Mouse (Mus musculus): ENCODE measurements around the gene Rflnb. TPM values are rescaled to one million over a fixed set of nuclear protein-coding genes. Genes with fewer than 3 reads are reported as not detected.
"Not testable (repeated sequence)": the region's sequence is repeated elsewhere in the genome, so short reads cannot be mapped to it uniquely, and the experiment has no call there.

The Rflnb gene
- total and polyA plus RNA-seq, 2 experiments: 0.37 to 0.69 TPM

- no peak for DNase-seq (ENCODE audit: extremely low read depth, low read depth, low spot score)
- Histone ChIP-seq H3K36me3 (ENCODE audit: control insufficient read depth, insufficient read depth, low read length) (no peaks in the 10 kb centered on the region), H3K4me1 (ENCODE audit: control insufficient read depth, insufficient read depth, low read length) (no peaks in the 10 kb centered on the region), H3K4me3 (ENCODE audit: insufficient read depth, low read depth, low read length) (no peak overlapping the region), H3K79me2 (ENCODE audit: control insufficient read depth, insufficient read depth, low read length) (no peaks in the 10 kb centered on the region), H3K9ac (ENCODE audit: low read depth, low read length) (no peak overlapping the region), H3K27ac (replicated peaks; ENCODE audit: insufficient read depth, low read depth, low read length) (no peak overlapping the region), H3K27me3 (ENCODE audit: control insufficient read depth, insufficient read depth, low read length) (no peaks in the 10 kb centered on the region)
- WGBS: 86% methylated on average over 4 of the region's 4 CpGs
- TF ChIP-seq CTCF (IDR thresholded peaks at IDR 0.05; ENCODE audit: low read depth, low read length) (no peak), POLR2A (IDR thresholded peaks at IDR 0.05; ENCODE audit: extremely low read depth, insufficient read depth, low read length) (no peak)
Observed at GRCm38 (mm10) chr11:76019879-76020278, 7.7 kb downstream of the Rflnb start.

DNA sequence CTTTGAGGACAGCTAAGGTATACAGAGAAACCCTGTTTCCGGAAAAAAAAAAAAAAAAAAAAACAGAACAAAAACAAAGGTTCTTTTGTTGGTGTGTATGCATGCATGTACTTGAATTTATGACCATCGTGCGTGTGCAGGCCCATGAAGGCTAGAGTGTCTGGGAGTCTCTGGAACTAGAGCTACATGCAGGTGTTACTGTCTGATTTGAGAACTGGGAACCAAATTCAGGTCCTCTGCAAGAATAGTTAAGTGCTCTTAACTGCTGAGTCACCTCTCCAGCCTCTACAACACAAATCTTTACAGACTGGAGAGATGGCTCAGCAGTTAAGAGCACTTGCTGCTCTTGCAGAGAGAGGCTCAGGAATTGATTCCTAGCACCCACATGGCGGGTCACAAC is 11.8 kb downstream of the Rflnb start:
- H3K4me3 ChIP-seq (ENCODE audit: insufficient read depth, low read depth, low read length): no peak overlapping the region
- no peaks in the 10 kb centered on the region for H3K36me3 ChIP-seq (ENCODE audit: control insufficient read depth, insufficient read depth, low read length)
- H3K79me2 ChIP-seq (ENCODE audit: control insufficient read depth, insufficient read depth, low read length): no peaks in the 10 kb centered on the region
- no peak overlapping the region for H3K9ac ChIP-seq (ENCODE audit: low read depth, low read length)
- TF ChIP-seq POLR2A (IDR thresholded peaks at IDR 0.05; ENCODE audit: extremely low read depth, insufficient read depth, low read length) (no peak), CTCF (IDR thresholded peaks at IDR 0.05; ENCODE audit: low read depth, low read length) (no peak)
- DNase-seq (ENCODE audit: extremely low read depth, low read depth, low spot score): no peak
- H3K27me3 ChIP-seq (ENCODE audit: control insufficient read depth, insufficient read depth, low read length): no peaks in the 10 kb centered on the region
- no peaks in the 10 kb centered on the region for H3K4me1 ChIP-seq (ENCODE audit: control insufficient read depth, insufficient read depth, low read length)
- no peak overlapping the region for H3K27ac ChIP-seq (replicated peaks; ENCODE audit: insufficient read depth, low read depth, low read length)
- WGBS: 89% methylated on average over 4 of the region's 4 CpGs

DNA sequence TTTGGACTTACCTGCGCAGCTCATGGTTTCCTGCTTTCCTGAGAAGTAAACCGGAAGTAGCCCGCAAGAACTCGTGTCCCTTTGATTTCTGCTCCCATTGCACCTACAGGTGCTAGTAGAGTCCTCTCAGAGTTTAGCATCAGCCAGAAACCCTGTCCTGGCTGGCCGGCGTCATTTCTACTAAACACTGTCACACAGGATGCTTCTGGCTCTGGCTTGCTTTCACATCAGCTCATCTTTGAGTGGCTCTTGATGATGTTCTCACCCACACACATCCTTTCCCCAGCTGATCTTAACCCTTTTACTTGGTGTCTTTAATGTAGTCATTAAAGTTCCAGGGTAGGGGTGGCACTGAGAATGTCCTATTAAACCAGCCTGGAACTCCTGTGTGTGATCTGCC is 12.3 kb downstream of the Rflnb start:
- WGBS: 85% methylated on average over 6 of the region's 6 CpGs
- Histone ChIP-seq H3K4me1 (ENCODE audit: control insufficient read depth, insufficient read depth, low read length) (no peaks in the 10 kb centered on the region), H3K4me3 (ENCODE audit: insufficient read depth, low read depth, low read length) (no peak overlapping the region), H3K27me3 (ENCODE audit: control insufficient read depth, insufficient read depth, low read length) (no peaks in the 10 kb centered on the region), H3K79me2 (ENCODE audit: control insufficient read depth, insufficient read depth, low read length) (no peaks in the 10 kb centered on the region), H3K27ac (replicated peaks; ENCODE audit: insufficient read depth, low read depth, low read length) (no peak overlapping the region), H3K36me3 (ENCODE audit: control insufficient read depth, insufficient read depth, low read length) (no peaks in the 10 kb centered on the region), H3K9ac (ENCODE audit: low read depth, low read length) (no peak overlapping the region)
- no peak for TF ChIP-seq POLR2A (IDR thresholded peaks at IDR 0.05; ENCODE audit: extremely low read depth, insufficient read depth, low read length)
- TF ChIP-seq CTCF (IDR thresholded peaks at IDR 0.05; ENCODE audit: low read depth, low read length): no peak
- DNase-seq (ENCODE audit: extremely low read depth, low read depth, low spot score): no peak

DNA sequence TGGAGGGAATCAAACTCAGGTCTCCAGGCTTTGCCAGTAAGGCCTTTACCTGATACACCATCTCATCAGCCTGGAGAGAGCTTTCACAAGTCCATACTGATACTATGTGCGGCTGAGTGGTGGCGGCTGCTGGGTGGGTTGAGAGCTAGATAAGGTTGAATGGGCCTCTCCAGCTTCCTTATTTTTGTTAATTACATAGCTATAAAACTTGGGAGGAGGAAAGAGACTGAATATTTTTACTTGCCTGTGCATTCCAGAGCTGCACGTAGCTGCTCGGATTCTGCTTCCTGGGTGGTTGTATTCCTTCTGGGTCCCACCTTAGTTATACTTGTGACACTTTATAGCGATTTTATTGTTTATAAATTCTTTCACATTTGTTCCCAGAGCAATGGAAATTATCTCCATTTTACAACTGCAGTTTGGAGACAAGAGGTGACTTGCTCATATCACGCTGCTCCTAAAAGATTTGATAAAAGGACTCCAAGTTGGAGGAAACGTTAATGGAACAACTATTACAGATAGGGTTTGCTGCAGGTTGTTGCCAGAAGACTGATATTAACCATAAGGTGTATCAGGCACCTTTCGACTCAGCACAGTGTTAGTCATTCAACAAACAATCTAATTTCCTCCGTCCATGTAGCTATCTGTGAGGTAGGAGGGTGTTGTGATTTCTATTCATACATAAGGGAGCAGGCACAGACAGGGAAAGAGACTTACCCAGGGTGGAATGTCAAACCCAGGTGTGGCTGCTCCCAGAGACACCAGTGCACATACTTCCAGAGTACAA is 16.6 kb downstream of the Rflnb start:
- TF ChIP-seq CTCF (IDR thresholded peaks at IDR 0.05; ENCODE audit: low read depth, low read length) (no peak), POLR2A (IDR thresholded peaks at IDR 0.05; ENCODE audit: extremely low read depth, insufficient read depth, low read length) (no peak)
- no peak overlapping the region for H3K9ac ChIP-seq (ENCODE audit: low read depth, low read length)
- no peaks in the 10 kb centered on the region for H3K36me3 ChIP-seq (ENCODE audit: control insufficient read depth, insufficient read depth, low read length)
- WGBS: 89% methylated on average over 9 of the region's 9 CpGs
- no peak for DNase-seq (ENCODE audit: extremely low read depth, low read depth, low spot score)
- no peak overlapping the region for H3K27ac ChIP-seq (replicated peaks; ENCODE audit: insufficient read depth, low read depth, low read length)
- no peaks in the 10 kb centered on the region for H3K4me1 ChIP-seq (ENCODE audit: control insufficient read depth, insufficient read depth, low read length)
- no peaks in the 10 kb centered on the region for H3K79me2 ChIP-seq (ENCODE audit: control insufficient read depth, insufficient read depth, low read length)
- H3K27me3 ChIP-seq (ENCODE audit: control insufficient read depth, insufficient read depth, low read length): no peaks in the 10 kb centered on the region
- no peak overlapping the region for H3K4me3 ChIP-seq (ENCODE audit: insufficient read depth, low read depth, low read length)

- no peaks in the 10 kb centered on the region for H3K4me1 ChIP-seq (ENCODE audit: control insufficient read depth, insufficient read depth, low read length)
- no peak overlapping the region for H3K27ac ChIP-seq (replicated peaks; ENCODE audit: insufficient read depth, low read depth, low read length)
- no peaks in the 10 kb centered on the region for H3K79me2 ChIP-seq (ENCODE audit: control insufficient read depth, insufficient read depth, low read length)
- WGBS: 85% methylated on average over 6 of the region's 6 CpGs
- no peaks in the 10 kb centered on the region for H3K36me3 ChIP-seq (ENCODE audit: control insufficient read depth, insufficient read depth, low read length)
- TF ChIP-seq POLR2A (IDR thresholded peaks at IDR 0.05; ENCODE audit: extremely low read depth, insufficient read depth, low read length): no peak
- no peak for TF ChIP-seq CTCF (IDR thresholded peaks at IDR 0.05; ENCODE audit: low read depth, low read length)
- no peak overlapping the region for H3K9ac ChIP-seq (ENCODE audit: low read depth, low read length)
- no peak overlapping the region for H3K4me3 ChIP-seq (ENCODE audit: insufficient read depth, low read depth, low read length)
- H3K27me3 ChIP-seq (ENCODE audit: control insufficient read depth, insufficient read depth, low read length): no peaks in the 10 kb centered on the region
- no peak for DNase-seq (ENCODE audit: extremely low read depth, low read depth, low spot score)
Observed at GRCm38 (mm10) chr11:76009101-76009500, 18.5 kb downstream of the Rflnb start.

- no peak overlapping the region for H3K27ac ChIP-seq (replicated peaks; ENCODE audit: insufficient read depth, low read depth, low read length)
- 87% methylated on average over 2 of the region's 2 CpGs for WGBS
- H3K4me3 ChIP-seq (ENCODE audit: insufficient read depth, low read depth, low read length): no peak overlapping the region
- H3K36me3 ChIP-seq (ENCODE audit: control insufficient read depth, insufficient read depth, low read length): no peaks in the 10 kb centered on the region
- no peaks in the 10 kb centered on the region for H3K4me1 ChIP-seq (ENCODE audit: control insufficient read depth, insufficient read depth, low read length)
- DNase-seq (ENCODE audit: extremely low read depth, low read depth, low spot score): no peak
- H3K27me3 ChIP-seq (ENCODE audit: control insufficient read depth, insufficient read depth, low read length): no peaks in the 10 kb centered on the region
- no peak overlapping the region for H3K9ac ChIP-seq (ENCODE audit: low read depth, low read length)
- H3K79me2 ChIP-seq (ENCODE audit: control insufficient read depth, insufficient read depth, low read length): no peaks in the 10 kb centered on the region
- TF ChIP-seq POLR2A (IDR thresholded peaks at IDR 0.05; ENCODE audit: extremely low read depth, insufficient read depth, low read length): no peak
- no peak for TF ChIP-seq CTCF (IDR thresholded peaks at IDR 0.05; ENCODE audit: low read depth, low read length)
Observed at GRCm38 (mm10) chr11:76008162-76008561, 19.4 kb downstream of the Rflnb start.

GRCm38 (mm10) chr11:76004276-76004675 is 23.3 kb downstream of the Rflnb start:
- not testable (repeated sequence) for H3K27ac ChIP-seq (replicated peaks; ENCODE audit: insufficient read depth, low read depth, low read length); H3K4me1 ChIP-seq (ENCODE audit: control insufficient read depth, insufficient read depth, low read length); H3K36me3 ChIP-seq (ENCODE audit: control insufficient read depth, insufficient read depth, low read length); H3K9ac ChIP-seq (ENCODE audit: low read depth, low read length); H3K4me3 ChIP-seq (ENCODE audit: insufficient read depth, low read depth, low read length); H3K79me2 ChIP-seq (ENCODE audit: control insufficient read depth, insufficient read depth, low read length); H3K27me3 ChIP-seq (ENCODE audit: control insufficient read depth, insufficient read depth, low read length); DNase-seq (ENCODE audit: extremely low read depth, low read depth, low spot score)
- WGBS: 93% methylated on average over 7 of the region's 7 CpGs
